Mouse (Mus musculus) megakaryocyte-erythroid progenitor cell, adult 5 weeks (primary cell): Measurements from ENCODE around the gene Gli3. TPM values are rescaled to one million over a fixed set of nuclear protein-coding genes. Genes with fewer than 3 reads are reported as not detected.

Experiments used
- polyA plus RNA-seq: library from polyadenylated mRNA; stranded (reverse); fragments of >175 nt; gene quantifications from 2 replicates; pipeline ENCODE4 v1.2.3, GENCODE M21; 2012

Gene Gli3
- 0.11 and 0.12 TPM in 2 replicates for polyA plus RNA-seq

GRCm38 (mm10) chr13:15462830-15463491 lies at the start of gene Gli3:
TSS of gene Gli3 (plus strand) at chr13:15463235.

